Mouse (Mus musculus) heart, postnatal 10 days (tissue): ENCODE measurements around the gene Dock4. TPM values are rescaled to one million over a fixed set of nuclear protein-coding genes. Genes with fewer than 3 reads are reported as not detected.

Experiments used
- DNase-seq, 2 experiments: peaks; one replicate each; pipeline ENCODE4 v3.0.0; 2021
- intact Hi-C: fragments of 180-260 bp; cut with DNase I; formaldehyde crosslinking; loops from one replicate; pipeline ENCODE4 v1.15.1; 2025
- total RNA-seq, 2 experiments: library from RNA; stranded (reverse); gene quantifications; 2 replicates each; pipeline ENCODE4 v1.2.3; 2021

Gene Dock4
- total RNA-seq, 2 experiments from 2014 or later: 18.8 to 21.1 TPM

GRCm38 (mm10) chr12:40459673-40460265 is 14.0 kb downstream of the Dock4 start:
- intact Hi-C loops: no loop called here
- no peak for DNase-seq

- no peak for DNase-seq
- intact Hi-C loops: no loop called here
These were observed 17.0 kb downstream of the Dock4 start for GRCm38 (mm10) chr12:40462693-40463235.

- DNase-seq: peak in 1 of 2 experiments; percentile 20
- intact Hi-C loops: no loop called here
These were observed 18.1 kb downstream of the Dock4 start for GRCm38 (mm10) chr12:40463828-40464227.

- intact Hi-C loops: no loop called here
- DNase-seq: peak in 1 of 2 experiments; percentile 38
These were observed 18.5 kb downstream of the Dock4 start for GRCm38 (mm10) chr12:40464282-40464681.

- no peak for DNase-seq
- intact Hi-C loops: no loop called here
These were observed 22.5 kb downstream of the Dock4 start for GRCm38 (mm10) chr12:40468235-40468634.

- intact Hi-C loops: no loop called here
- no peak for DNase-seq
These were observed 23.3 kb downstream of the Dock4 start for GRCm38 (mm10) chr12:40469009-40469408.

GRCm38 (mm10) chr12:40471649-40472399 is 26.1 kb downstream of the Dock4 start:
- intact Hi-C loops: loop anchor here (2.0 kb wide), 1 partner anchor 23 kb away; no protein-coding TSS in a partner anchor
- peak in 1 of 2 experiments; percentile 38 for DNase-seq

GRCm38 (mm10) chr12:40473709-40474108 is 28.0 kb downstream of the Dock4 start:
- no peak for DNase-seq
- intact Hi-C loops: loop anchor here (2.0 kb wide), 1 partner anchor 25 kb away; no protein-coding TSS in a partner anchor

GRCm38 (mm10) chr12:40477621-40478452 is 32.1 kb downstream of the Dock4 start:
- DNase-seq: peak; percentile 68 to 69
- intact Hi-C loops: no loop called here

GRCm38 (mm10) chr12:40484224-40484623 is 38.5 kb downstream of the Dock4 start:
- intact Hi-C loops: no loop called here
- DNase-seq: no peak

GRCm38 (mm10) chr12:40485210-40485609 is 39.5 kb downstream of the Dock4 start:
- no peak for DNase-seq

GRCm38 (mm10) chr12:40486047-40486837 is 40.5 kb downstream of the Dock4 start:
- DNase-seq: no peak

More at GRCm38 (mm10) chr12:40485210-40485609, 39.5 kb downstream of the Dock4 start:
- intact Hi-C loops: no loop called here

GRCm38 (mm10) chr12:40496387-40496786 is 50.6 kb downstream of the Dock4 start:
- intact Hi-C loops: loop anchor here (5.0 kb wide), 1 partner anchor 49 kb away; the partner anchor contains the start of genes Dock4 and Zfp277
- no peak for DNase-seq

More at GRCm38 (mm10) chr12:40486047-40486837, 40.5 kb downstream of the Dock4 start:
- intact Hi-C loops: no loop called here

- intact Hi-C loops: loop anchor here (5.0 kb wide), 1 partner anchor 51 kb away; the partner anchor contains the start of genes Dock4 and Zfp277
- no peak for DNase-seq
These were observed 52.1 kb downstream of the Dock4 start for GRCm38 (mm10) chr12:40497806-40498205.

GRCm38 (mm10) chr12:40498250-40498671 is 52.5 kb downstream of the Dock4 start:
- no peak for DNase-seq
- intact Hi-C loops: loop anchor here (5.0 kb wide), 1 partner anchor 51 kb away; the partner anchor contains the start of genes Dock4 and Zfp277

GRCm38 (mm10) chr12:40498928-40499626 is 53.3 kb downstream of the Dock4 start:
- DNase-seq: peak; percentile 43 to 58
- intact Hi-C loops: loop anchor here (5.0 kb wide), 1 partner anchor 52 kb away; the partner anchor contains the start of genes Dock4 and Zfp277

GRCm38 (mm10) chr12:40499627-40500329 is 54.0 kb downstream of the Dock4 start:
- DNase-seq: peak; percentile 81 to 82
- intact Hi-C loops: loop anchor here (5.0 kb wide), 2 partner anchors 52 to 68 kb away; partner anchors contain the start of genes Dock4 and Zfp277

GRCm38 (mm10) chr12:40501141-40501540 is 55.4 kb downstream of the Dock4 start:
- intact Hi-C loops: loop anchor here (5.0 kb wide), 1 partner anchor 66 kb away; no protein-coding TSS in a partner anchor
- no peak for DNase-seq
